Mouse (Mus musculus) bone marrow macrophage, adult 2 months (primary cell): ENCODE data around the gene Gm10320.

Source experiments
- CTCF ChIP-seq: IDR thresholded peaks from 2 replicates; pipeline ENCODE4 v1.5.1; 2012; ENCODE audit warnings: low read depth, mild to moderate bottlenecking, low read length, moderate library complexity
- POLR2A ChIP-seq: IDR thresholded peaks from 2 replicates; pipeline ENCODE4 v1.6.1; 2012; ENCODE audit warnings: mild to moderate bottlenecking, low read depth, low read length, borderline replicate concordance

GRCm38 (mm10) chr13:98445391-98446125, 46.2 kb downstream of the Gm10320 start:
- no peak for TF ChIP-seq CTCF
- TF ChIP-seq POLR2A: no peak
